Mouse (Mus musculus) G1E-ER4 (cell line): Measurements from ENCODE around the gene Barx1. TPM values are rescaled to one million over a fixed set of nuclear protein-coding genes. Genes with fewer than 3 reads are reported as not detected.

ENCODE experiments used
- GATA1 ChIP-seq: IDR thresholded peaks from one replicate; pipeline ENCODE4 v1.8.0; 2012; ENCODE audit warnings: low read length, inconsistent platforms
- polyA plus RNA-seq: library from polyadenylated mRNA; stranded (reverse); fragments of >175 nt; gene quantifications from 2 replicates; pipeline ENCODE4 v1.2.3, GENCODE M21; 2012

Gene Barx1
- polyA plus RNA-seq, 1 experiment: not detected

DNA sequence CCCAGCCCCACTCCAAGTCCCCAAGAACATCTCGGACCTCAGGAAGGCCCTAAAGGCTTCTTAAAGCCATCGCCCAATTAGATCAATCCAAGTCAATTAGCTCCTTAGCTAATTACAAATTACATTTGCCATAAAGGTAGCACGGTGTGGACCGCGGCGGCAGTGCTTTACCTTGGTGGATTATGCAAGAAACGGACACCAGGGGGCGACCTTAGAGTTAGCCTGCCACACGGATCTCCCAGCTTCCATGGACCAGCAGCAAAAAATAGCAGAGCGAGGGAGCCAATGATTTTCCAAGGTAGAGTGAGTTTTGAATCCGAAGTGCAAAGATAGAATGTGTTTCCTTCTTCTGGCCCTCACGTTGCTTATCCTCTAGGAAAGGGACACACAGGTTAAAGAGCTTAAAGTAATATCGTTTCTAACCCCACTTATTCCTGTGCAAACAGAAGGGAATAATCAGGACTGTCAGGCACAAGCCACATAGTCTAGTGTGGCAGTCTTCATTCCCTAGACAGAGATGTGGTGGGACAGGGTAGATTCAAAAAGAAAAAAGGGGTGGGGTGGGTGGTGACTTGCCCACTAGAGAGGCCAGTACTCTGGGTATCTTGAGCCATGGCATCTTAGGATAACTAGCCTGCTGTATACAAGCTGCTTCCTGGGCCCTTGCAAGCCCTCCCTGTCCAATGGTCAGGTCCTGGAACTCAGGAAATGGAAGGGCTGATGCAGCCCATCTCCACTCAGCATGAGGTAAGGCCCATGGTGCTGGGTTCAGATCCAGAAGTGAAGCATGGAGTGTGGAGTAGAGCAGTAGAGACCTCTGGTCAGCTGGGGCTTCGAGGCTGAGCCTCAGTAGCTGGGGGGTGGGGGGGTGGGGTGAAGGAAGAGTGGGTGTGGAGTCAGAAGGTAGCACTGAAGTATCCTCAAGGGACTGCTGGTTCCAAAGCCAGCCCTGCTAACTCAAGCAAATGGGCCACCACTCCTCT is 8.7 kb upstream of the Barx1 start:
- TF ChIP-seq GATA1: no peak

DNA sequence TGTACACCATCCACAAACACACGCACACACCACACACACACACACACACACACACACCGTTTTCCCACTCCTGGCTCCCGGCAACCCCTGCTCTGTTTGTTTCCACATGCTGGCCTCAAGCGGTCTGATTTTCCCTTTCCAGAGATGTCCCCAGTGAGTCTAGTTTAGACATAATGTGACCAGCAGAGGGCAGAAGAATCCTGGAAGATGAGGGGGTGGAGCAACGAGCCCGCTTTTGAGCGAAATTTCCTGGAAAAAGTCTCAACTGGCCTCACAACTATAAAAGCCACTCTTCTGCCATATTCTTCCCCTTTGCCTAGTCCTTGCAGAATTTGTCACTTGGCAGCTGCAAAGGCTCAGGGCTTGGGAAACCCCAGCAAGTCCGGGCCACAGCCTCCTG is 7.2 kb upstream of the Barx1 start:
- no peak for TF ChIP-seq GATA1

DNA sequence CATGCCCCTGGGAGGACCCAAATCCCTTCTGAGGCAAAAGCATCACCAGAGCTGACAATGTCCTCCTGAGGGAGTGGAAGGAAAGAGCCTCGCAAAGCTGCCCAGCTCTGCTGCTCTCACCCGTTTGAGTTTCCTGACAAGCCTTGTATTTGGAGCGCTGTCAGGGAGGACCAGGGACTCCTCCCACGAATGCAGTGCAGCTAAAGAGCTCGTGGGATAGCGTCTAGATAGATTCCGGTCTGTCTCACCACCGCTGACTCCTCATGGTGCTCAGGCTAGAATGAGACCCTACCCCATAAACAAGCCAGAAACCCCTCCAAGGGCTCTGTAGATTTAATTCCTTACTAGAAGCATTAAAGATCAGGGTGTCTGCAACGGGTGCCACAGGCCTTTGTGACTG is 5.0 kb upstream of the Barx1 start:
- TF ChIP-seq GATA1: no peak

DNA sequence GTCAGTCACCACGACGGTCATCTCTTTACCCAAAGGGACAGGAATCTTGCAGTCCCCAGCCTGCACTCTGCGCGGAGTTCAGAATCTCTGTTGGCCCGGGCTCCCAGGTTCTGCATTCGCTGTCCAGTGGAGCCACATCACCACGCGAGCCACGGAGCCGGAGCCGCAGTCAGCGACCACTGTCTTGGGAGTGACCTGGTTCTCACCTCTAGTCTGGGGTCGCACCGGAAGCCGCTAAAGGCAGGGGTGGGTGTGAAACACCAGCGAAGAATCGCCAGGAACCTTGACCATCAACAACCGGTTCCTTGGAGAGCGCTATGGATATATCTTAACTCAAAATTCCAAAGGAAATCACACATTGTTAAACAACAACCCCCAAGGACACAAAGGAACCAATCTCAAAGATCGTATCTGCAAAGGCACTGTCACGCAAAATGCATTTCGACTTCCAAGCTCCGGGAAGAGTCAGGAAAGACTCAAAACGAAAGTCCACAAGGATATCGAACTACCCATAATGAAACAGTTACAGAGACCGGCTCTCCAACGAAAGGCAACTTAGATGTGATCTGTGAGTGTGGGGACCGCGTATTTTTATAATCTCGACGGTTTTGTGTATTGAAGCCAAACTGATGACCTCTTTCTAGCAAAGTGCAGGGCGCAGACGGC is 4.1 kb upstream of the Barx1 start:
- no peak for TF ChIP-seq GATA1

DNA sequence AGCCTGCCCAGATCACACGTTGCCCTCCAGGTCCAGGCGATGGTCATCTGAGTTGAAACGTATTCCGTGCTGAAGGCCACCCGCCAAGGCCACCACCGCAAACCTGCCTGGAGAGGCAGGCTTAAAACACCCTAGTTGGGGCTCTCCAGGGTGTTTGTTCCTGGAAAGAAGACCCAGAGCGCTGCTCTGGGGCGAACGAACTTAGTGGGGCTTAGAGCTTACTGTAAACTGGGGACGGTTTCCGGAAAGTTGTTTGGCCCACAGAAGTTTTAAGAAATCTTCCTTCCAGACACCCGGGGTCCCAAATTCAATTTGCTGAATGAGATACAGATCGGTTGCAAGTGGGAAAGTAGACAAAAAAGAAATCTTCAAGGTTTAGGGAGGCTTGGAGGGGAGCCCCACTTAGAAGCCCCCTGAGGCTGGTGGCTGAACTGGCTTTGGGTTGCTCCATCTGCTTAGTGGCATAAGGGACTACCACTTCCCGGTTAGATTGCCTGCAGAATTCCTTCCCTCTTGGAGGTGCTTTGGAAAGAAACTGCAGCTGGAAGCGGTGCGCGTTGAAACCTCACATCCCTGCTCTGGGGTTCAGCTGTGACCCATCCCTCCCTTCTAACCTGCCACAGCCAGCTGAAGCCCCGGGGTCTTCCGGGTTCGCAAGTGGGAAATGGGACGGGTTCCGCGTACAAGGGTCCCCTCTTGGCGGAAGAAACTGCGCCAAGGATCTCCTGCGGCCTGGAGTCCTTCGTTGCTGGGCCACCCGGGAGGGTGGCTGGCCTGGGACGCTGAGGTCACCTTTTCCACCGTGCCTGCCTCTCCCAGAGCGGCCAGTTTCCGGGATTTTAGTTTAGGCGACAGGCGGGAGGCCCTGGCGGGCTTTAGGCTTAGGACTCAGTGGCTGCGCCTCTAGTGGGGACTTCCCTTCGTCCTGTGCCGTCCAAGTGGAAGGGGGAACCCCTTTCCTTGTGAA is 3.3 kb upstream of the Barx1 start:
- no peak for TF ChIP-seq GATA1

DNA sequence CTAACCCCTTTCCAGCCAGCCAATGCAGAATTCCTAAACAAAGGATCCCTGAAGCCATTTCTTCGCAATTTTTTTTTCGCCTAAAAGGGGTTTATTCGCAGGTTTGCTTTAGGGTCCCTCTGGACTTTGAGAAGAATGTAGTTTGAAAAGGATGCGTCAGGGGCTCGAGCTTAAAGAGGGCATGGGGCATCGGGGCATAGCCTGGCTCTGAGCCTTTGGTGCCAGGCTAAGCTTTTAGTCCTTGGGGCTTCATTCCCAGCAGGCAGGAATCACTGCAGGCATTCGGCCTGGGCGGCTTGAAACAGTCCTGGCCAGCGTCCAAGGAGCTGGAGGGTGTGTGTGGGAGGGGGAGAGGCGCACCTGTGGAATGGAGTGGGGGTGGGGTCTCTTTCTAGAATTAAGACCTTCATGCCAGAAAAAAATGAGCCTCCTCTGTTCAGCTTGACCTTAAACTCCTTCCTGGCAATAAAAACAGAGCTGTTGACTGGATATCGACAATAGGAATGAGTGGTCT is 2.5 kb upstream of the Barx1 start:
- no peak for TF ChIP-seq GATA1

DNA sequence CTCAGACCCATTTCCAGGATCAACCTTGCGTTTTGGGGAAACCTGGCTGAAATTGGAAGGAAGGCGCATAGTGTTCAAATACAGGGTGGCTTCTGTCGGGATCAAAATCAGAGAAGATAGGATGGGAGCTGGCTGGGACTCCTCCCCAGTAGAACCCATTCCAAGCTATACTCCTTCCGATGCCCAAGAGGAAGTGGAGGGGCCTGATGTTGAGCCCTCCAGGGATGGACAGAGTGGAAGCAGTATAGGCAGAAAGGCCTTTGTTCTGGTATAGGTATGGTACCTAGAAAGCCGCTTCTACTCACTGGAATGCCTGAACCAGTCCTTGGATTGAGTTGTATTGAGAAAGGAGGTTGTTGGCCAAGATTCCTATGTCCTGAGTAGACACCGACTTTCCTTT is 2.1 kb upstream of the Barx1 start:
- TF ChIP-seq GATA1: no peak

DNA sequence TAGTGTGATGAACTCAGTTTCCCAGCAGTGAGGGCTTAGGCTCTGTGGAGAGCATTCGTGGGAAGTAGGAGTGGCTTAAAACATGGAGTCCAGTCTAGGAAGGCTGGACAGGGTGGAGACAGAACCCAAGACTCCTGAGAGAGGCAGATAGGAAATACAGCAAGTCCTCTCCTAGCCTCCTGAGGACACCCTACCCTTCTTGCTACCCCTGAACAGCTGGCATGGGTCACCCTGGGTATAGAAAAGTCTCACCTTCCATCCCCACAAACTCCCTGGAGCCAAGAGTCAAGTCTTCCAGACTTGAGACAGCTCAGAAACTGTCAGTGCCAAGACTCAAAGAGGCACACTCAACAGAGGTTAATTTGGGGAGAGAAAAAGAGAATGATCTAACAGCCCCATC is 1.2 kb upstream of the Barx1 start:
- TF ChIP-seq GATA1: no peak

DNA sequence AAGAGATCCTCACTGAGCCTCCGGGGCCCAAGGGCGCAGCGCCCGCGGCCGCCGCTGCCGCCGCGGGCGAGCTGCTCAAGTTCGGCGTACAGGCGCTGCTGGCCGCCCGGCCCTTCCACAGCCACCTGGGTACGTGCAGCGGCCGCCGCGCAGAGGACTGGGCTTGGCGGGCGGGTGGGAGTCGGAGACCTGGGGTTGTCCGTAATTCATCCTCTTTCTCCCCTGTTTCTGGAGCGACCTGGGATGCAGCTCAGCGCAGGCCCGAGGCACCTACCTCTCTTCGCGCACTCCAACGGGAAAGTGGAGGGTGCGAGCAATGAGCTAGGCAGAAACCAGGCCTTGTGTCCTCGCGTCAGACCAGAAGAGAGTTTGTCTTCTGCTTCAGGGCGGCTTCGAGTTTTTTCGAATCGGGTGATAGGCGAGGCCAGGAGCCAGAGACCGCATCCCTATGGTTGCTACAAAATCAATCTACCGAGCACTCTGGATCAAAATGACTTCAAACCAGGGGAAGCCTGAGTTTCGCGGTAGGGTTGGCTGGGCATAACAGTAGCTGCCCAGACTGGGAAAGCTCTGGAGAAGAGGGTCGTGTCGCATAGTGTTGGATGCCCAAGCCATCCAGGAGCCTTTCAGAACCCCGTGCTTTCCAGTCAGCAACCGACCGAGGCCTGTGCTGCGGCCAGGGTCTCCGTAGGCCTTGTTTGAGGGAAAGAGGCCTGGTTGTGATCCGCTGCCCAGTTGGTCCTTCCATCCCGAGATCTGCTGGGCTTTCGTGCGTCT is 601 bp downstream of the Barx1 start:
- TF ChIP-seq GATA1: no peak

DNA sequence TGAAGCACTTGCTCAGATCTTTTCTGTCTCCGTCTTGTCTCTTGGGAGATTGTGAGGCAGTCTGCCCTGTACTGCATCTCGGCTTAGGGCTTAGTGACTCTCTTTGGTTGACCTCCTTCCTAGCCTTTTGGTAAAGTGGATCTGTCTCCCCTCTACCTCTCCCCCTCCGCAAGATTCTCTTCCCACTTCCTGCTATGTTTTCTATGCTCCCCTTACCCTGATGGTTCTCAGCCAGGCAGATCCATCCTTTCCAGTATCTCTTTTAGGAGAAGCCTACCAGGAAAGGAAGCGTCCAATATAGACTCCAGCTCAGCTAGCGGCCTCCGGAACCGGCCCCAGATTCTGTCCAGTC is 1.2 kb downstream of the Barx1 start:
- TF ChIP-seq GATA1: no peak

DNA sequence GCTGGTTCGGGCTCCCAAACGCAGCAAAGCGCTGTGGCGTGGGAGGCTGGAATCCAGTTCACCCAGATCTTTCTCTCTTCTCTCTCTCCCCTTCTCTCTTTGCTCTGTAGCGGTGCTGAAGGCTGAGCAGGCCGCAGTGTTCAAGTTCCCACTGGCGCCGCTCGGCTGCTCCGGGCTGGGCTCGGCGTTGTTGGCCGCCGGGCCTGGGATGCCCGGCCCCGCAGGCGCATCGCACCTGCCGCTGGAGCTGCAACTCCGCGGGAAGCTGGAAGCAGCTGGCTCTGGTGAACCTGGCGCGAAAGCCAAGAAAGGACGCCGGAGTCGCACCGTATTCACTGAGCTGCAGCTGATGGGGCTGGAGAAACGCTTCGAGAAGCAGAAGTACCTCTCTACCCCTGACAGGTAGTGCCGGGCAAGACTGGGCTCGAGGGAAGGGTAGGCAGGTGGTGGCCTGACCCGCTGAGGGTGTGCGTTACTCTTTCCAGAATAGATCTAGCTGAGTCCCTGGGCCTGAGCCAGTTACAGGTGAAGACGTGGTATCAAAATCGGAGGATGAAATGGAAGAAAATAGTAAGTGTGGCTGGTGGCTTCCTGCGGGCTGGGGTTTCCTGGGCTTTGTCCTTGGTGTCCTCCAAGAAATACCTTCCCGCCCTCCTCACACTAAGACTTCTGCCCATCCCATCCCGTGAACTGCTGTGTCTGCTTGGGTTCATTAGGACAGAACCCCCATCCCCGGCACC is 2.3 kb downstream of the Barx1 start:
- TF ChIP-seq GATA1: no peak

DNA sequence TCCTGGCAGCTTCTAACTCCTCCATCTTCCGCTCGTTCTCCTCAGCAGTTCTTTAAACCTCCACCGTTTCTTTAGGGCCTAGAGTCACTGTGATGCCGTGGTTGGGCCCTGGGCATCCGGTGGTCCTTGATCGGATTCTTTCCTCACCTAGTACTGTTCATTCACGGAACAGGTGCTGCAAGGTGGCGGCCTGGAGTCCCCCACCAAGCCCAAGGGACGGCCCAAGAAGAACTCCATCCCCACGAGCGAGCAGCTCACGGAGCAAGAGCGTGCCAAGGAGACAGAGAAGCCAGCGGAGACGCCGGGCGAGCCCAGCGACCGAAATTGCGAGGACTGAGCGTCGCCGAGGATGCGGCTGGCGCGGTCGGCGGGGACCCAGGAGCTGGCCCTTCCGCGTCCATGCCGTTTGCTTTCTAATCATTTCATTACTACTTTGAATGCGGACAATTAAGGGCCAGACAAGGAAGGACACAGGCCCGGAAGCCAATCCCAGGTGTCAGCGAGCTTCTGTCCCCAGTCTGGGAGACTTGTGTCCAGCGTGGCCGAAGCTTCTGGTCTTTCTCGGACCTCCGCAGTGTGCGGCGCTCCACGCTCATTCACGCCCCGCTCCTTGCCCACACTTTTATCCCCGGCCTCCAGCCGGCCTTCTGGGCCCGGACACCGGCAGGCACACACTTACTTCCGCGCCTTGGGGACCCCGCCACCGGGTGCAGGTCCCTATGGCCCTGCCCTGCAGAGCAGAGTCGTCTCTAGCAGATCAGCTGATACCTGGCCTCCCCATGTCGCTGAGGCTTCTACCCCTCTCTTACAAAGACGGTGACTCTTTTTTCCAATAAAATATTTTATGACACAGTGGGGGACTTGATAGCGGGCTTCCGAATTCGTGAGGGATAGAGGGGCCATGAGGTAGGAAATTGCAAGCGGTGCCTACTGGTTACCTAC is 3.1 kb downstream of the Barx1 start:
- TF ChIP-seq GATA1: no peak

DNA sequence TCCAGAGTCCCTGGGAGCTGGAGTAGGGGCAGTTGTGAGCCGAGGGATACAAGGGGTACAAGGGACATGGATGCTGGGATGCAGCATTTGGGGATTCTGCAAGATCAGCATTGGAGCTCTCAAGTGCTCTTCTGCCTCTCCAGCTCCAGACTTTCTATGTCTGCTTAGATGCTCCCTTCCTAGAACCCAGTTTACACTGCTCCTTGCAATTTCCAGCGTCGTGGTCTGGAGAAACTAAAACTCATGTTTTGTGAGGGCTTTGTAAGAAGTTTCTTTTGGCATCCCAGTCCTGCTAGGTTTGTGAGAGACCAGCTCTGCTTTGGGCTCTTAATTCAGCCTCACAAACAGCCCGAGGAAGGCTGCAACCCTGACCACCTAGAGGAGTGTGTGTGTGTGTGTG is 4.7 kb downstream of the Barx1 start:
- TF ChIP-seq GATA1: no peak
